Comparison of ENCODE assay signal across 29 mouse cellular contexts in the genomic region with DNA sequence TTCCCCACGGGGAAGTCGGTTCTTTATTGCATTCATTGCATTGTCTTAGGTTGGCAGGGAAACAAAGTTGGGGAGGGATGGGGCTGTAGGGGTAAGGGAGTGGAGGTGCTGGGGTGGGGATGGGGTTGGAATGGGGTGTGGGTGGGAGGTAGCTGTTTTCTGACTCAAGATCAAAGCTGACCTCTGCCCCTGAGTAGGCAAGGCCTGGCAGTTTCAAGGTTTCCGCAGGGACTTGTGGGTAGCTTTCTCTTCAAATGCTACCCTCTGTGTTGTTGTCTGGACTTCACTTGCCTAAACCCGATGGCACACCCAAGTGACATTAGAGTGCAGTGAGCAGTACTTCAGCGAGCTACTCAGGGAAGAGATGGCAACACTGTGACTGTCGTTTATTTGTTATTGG. TPM values are rescaled to one million over a fixed set of nuclear protein-coding genes. Genes with fewer than 3 reads are reported as not detected.
A peak's percentile ranks its signal among the peaks of the same experiment; 100 is the strongest.
DNase-seq lines count a peak whose midpoint lies in the region; ATAC-seq lines count a peak whose summit lies in the region.
"Had no signal": no experiment of that assay in that cellular context is flagged by ENCODE, and none has a peak within 500 bp of the region (broad histone marks: within the 10 kb centered on the region; RNA-seq: fewer than 3 reads in every experiment).

No protein-coding gene starts in this region.

- no peaks in the 10 kb centered on the region for H3K4me1 ChIP-seq in forebrain, embryonic 11.5 days (replicated peaks; ENCODE audit: control insufficient read depth, insufficient read depth, low read length)
- H3K4me1 ChIP-seq in forebrain, embryonic 10.5 days = peaks cover 6% of the 10 kb centered on the region
- peaks cover 11% of the 10 kb centered on the region for H3K4me1 ChIP-seq in midbrain, embryonic 10.5 days
- no peaks in the 10 kb centered on the region for H3K4me1 ChIP-seq in midbrain, embryonic 15.5 days
- peaks cover 5% of the 10 kb centered on the region for H3K4me1 ChIP-seq in limb, embryonic 10.5 days
- H3K4me1 ChIP-seq: embryonic facial prominence, embryonic 13.5 days had no signal

- H3K9me3 ChIP-seq in forebrain, embryonic 11.5 days (ENCODE audit: control insufficient read depth, low read length) = no peaks in the 10 kb centered on the region
- no peaks in the 10 kb centered on the region for H3K9me3 ChIP-seq in forebrain, embryonic 10.5 days
- H3K9me3 ChIP-seq in midbrain, embryonic 10.5 days (replicated peaks) = no peaks in the 10 kb centered on the region; the same call in 1 of the 2 replicates
- no peaks in the 10 kb centered on the region for H3K9me3 ChIP-seq in midbrain, embryonic 15.5 days
- no peaks in the 10 kb centered on the region for H3K9me3 ChIP-seq in limb, embryonic 10.5 days (replicated peaks)
- H3K9me3 ChIP-seq: embryonic facial prominence, embryonic 10.5 days; embryonic facial prominence, embryonic 13.5 days had no signal

- H3K4me2 ChIP-seq in forebrain, embryonic 11.5 days (ENCODE audit: low read depth, low read length, severe bottlenecking) = no peak overlapping the region
- H3K4me2 ChIP-seq in midbrain, embryonic 15.5 days = no peak overlapping the region
- H3K4me2 ChIP-seq: embryonic facial prominence, embryonic 13.5 days; heart, embryonic 11.5 days; hindbrain, embryonic 14.5 days had no signal

- H3K27ac ChIP-seq in forebrain, embryonic 11.5 days (ENCODE audit: low read depth, low read length) = no peak overlapping the region
- H3K27ac ChIP-seq in forebrain, embryonic 10.5 days = no peak overlapping the region
- 0 out of 2 replicates have a peak overlapping the region, but pooled peaks have one; percentile 42 for H3K27ac ChIP-seq in midbrain, embryonic 10.5 days (replicated peaks)
- no peak overlapping the region for H3K27ac ChIP-seq in midbrain, embryonic 15.5 days
- H3K27ac ChIP-seq in limb, embryonic 10.5 days = 0 out of 2 replicates have a peak overlapping the region, but pooled peaks have one; percentile 19
- H3K27ac ChIP-seq: embryonic facial prominence, embryonic 10.5 days; embryonic facial prominence, embryonic 13.5 days; gastrocnemius, adult 2 months; hindbrain, embryonic 14.5 days; hindbrain, postnatal 0 days had no signal

- ATAC-seq in forebrain, embryonic 11.5 days (replicated peaks; ENCODE audit: low FRiP score) = no peak
- ATAC-seq in midbrain, embryonic 15.5 days (replicated peaks) = no peak
- ATAC-seq: CD4-positive, CD25-positive, alpha-beta regulatory T cell, adult 4 months; forebrain, embryonic 14.5 days; forebrain, postnatal 0 days; hindbrain, postnatal 0 days; inflammation-experienced regulatory T-cells, adult 6 months; intestine, embryonic 16.5 days; Patski had no signal

- 44% methylated on average over 6 of the region's 6 CpGs for WGBS in forebrain, embryonic 11.5 days
- WGBS in forebrain, embryonic 10.5 days = 44% methylated on average over 6 of the region's 6 CpGs
- WGBS in midbrain, embryonic 10.5 days = 35% methylated on average over 6 of the region's 6 CpGs
- WGBS in midbrain, embryonic 15.5 days = 27% methylated on average over 6 of the region's 6 CpGs
- WGBS in limb, embryonic 10.5 days = 45% methylated on average over 6 of the region's 6 CpGs

- no peak overlapping the region for H3K9ac ChIP-seq in forebrain, embryonic 11.5 days (ENCODE audit: low read length)
- H3K9ac ChIP-seq in midbrain, embryonic 15.5 days = no peak overlapping the region
- H3K9ac ChIP-seq: embryonic facial prominence, embryonic 13.5 days; forebrain, postnatal 0 days; hindbrain, embryonic 14.5 days had no signal

- H3K4me3 ChIP-seq in forebrain, embryonic 11.5 days (ENCODE audit: low read depth, low read length) = no peak overlapping the region
- H3K4me3 ChIP-seq in forebrain, embryonic 10.5 days = no peak overlapping the region
- no peak overlapping the region for H3K4me3 ChIP-seq in midbrain, embryonic 10.5 days
- H3K4me3 ChIP-seq in midbrain, embryonic 15.5 days = no peak overlapping the region
- H3K4me3 ChIP-seq in limb, embryonic 10.5 days = no peak overlapping the region
- H3K4me3 ChIP-seq: embryonic facial prominence, embryonic 10.5 days; embryonic facial prominence, embryonic 13.5 days; erythroblast, embryonic 14.5 days; gastrocnemius, adult 2 months had no signal

- no peaks in the 10 kb centered on the region for H3K36me3 ChIP-seq in forebrain, embryonic 11.5 days (ENCODE audit: control insufficient read depth, insufficient read depth, low read length)
- H3K36me3 ChIP-seq in forebrain, embryonic 10.5 days (replicated peaks) = no peaks in the 10 kb centered on the region
- no peaks in the 10 kb centered on the region for H3K36me3 ChIP-seq in midbrain, embryonic 10.5 days
- no peaks in the 10 kb centered on the region for H3K36me3 ChIP-seq in midbrain, embryonic 15.5 days (replicated peaks)
- H3K36me3 ChIP-seq in limb, embryonic 10.5 days = no peaks in the 10 kb centered on the region
- H3K36me3 ChIP-seq: embryonic facial prominence, embryonic 10.5 days; embryonic facial prominence, embryonic 13.5 days; G1E had no signal

- peak; percentile 14 for DNase-seq in forebrain, embryonic 11.5 days (ENCODE audit: low spot score)
- no peak for DNase-seq in forebrain, embryonic 10.5 days (ENCODE audit: extremely low spot score, low spot score)
- DNase-seq in midbrain, embryonic 10.5 days (ENCODE audit: low spot score) = no peak
- DNase-seq in ES-CJ7 (ENCODE audit: low read depth, low spot score) = peak; percentile 84
- DNase-seq in limb, embryonic 10.5 days (ENCODE audit: low spot score) = no peak
- no peak for DNase-seq in thymus, postnatal 4 days
- DNase-seq: adrenal gland, adult 2 months; adrenal gland, postnatal 14 days; cerebellum, adult 11 months; cerebellum, adult 2 months; cerebellum, adult 9-11 months; cerebellum, postnatal 25 days; forebrain, postnatal 0 days; gastrocnemius, adult 2 months; gastrocnemius, postnatal 14 days; heart, adult 11 months had no signal

- H3K27me3 ChIP-seq in forebrain, embryonic 11.5 days (ENCODE audit: control insufficient read depth, insufficient read depth, low read length) = no peaks in the 10 kb centered on the region
- no peaks in the 10 kb centered on the region for H3K27me3 ChIP-seq in forebrain, embryonic 10.5 days (ENCODE audit: poor library complexity, severe bottlenecking)
- no peaks in the 10 kb centered on the region for H3K27me3 ChIP-seq in midbrain, embryonic 10.5 days (ENCODE audit: low read depth, poor library complexity, severe bottlenecking)
- H3K27me3 ChIP-seq in midbrain, embryonic 15.5 days (replicated peaks) = 0 out of 2 replicates have a peak, but pooled peaks cover 3% of the 10 kb centered on the region
- H3K27me3 ChIP-seq in limb, embryonic 10.5 days (ENCODE audit: low read depth, poor library complexity, severe bottlenecking) = no peaks in the 10 kb centered on the region
- H3K27me3 ChIP-seq: embryonic facial prominence, embryonic 13.5 days; Patski had no signal

RNA-seq across cellular contexts. Expression of gene Ubl3, which starts 13.0 kb away (rescaled TPM):
- 83.7 and 84.2 TPM in 2 replicates for polyA plus RNA-seq in forebrain, embryonic 11.5 days (2014; fragmentation: Nextera tagmentation; extraction: Ambion mirVana)
- 43.8 and 44.3 TPM in 2 replicates for polyA plus RNA-seq in forebrain, embryonic 10.5 days (2016; fragmentation: Nextera tagmentation; extraction: Ambion mirVana)
- polyA plus RNA-seq in midbrain, embryonic 10.5 days (2016; fragmentation: Nextera tagmentation; extraction: Ambion mirVana) = 52.5 and 52.7 TPM in 2 replicates
- polyA plus RNA-seq in midbrain, embryonic 15.5 days (2015; fragmentation: Nextera tagmentation; extraction: Ambion mirVana) = 78.7 and 84.4 TPM in 2 replicates
- 39.8 and 41.4 TPM in 2 replicates for polyA plus RNA-seq in limb, embryonic 10.5 days (2016; fragmentation: Nextera tagmentation; extraction: Ambion mirVana)

Comparison
In these comparisons a context has a peak if more than half of its experiments do, and no peak if none do; other contexts are left out.
1. DNase-seq: peak in forebrain, embryonic 11.5 days (single experiment) and ES-CJ7 (single experiment); none in forebrain, embryonic 10.5 days (single experiment), midbrain, embryonic 10.5 days (single experiment), limb, embryonic 10.5 days (single experiment) and thymus, postnatal 4 days (single experiment).
2. H3K27ac ChIP-seq: peak in midbrain, embryonic 10.5 days (single experiment) and limb, embryonic 10.5 days (single experiment); none in forebrain, embryonic 11.5 days (single experiment), forebrain, embryonic 10.5 days (single experiment) and midbrain, embryonic 15.5 days (single experiment).